Mouse (Mus musculus) T-cell, adult 2 months (primary cell): Measurements from ENCODE around the gene Cdh23.
A peak's percentile ranks its signal among the peaks of the same experiment; 100 is the strongest.

Experiments
- DNase-seq: peaks from one replicate; pipeline ENCODE4 v3.0.0; 2022; ENCODE audit warnings: low spot score

Gene Cdh23

DNA sequence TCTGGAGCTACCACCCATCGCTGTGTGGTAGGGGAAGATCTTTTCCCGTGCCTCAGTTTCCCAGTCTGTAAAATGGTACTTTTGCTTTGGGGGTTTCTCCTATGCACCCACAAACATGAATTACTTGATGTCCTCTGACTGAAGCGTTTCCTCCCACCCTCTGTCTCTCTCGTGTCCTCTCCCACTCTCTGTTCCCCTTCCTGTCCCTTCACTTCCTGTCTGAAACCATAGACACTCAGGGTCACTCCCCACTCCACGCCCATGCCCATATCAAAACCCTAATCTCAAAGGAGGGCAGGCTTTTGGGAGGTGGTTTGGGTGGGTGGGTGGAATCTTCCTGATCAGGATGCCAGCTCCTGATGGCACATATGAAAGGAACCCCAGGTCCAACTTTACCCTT is 221.7 kb downstream of the Cdh23 start:
- no peak for DNase-seq

- DNase-seq = no peak
Observed at GRCm38 (mm10) chr10:60473782-60474322, 222.4 kb downstream of the Cdh23 start.

DNA sequence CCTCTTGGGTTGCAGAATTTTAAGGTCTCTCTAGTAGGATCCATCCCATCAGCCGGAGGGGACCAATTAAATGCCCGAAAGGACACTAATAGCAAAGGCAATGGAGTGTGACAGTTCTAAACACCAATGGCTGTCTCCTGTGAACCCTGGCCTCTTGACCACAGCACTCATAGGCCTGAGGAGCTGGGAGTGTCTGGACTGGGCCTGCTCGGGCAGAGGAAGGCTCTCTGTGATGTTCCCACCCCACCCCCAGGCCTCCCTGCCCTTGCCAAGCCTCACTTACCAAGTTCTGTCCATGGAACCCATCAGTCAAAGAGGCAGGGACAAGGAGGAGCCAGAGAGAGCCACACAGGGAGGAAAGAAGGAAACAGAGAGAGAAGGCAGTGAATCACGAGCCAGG is 228.5 kb downstream of the Cdh23 start:
- no peak for DNase-seq

GRCm38 (mm10) chr10:60463953-60464647 is 232.2 kb downstream of the Cdh23 start:
- no peak for DNase-seq

GRCm38 (mm10) chr10:60456662-60457397 is 239.5 kb downstream of the Cdh23 start:
- no peak for DNase-seq

GRCm38 (mm10) chr10:60455193-60455592 is 241.1 kb downstream of the Cdh23 start:
- DNase-seq = no peak

DNA sequence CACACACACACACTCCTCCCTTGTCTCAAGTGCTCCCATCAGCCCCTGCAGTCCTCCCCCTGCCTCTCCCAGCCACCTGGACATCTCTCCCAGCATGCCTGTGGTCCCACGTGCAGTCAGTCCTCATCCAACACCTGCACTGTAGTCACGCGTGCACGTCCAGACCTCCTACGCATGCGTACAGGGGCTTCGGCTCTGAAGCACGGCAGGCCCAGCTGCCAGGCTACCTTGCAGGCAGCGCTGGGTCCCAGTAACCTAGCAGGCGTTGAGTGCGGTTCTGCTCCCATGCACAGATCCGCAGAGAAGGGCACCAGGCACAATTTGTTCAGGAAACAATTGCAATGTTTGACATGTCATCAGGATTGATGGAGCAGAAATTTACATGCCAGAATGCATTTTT is 249.1 kb downstream of the Cdh23 start:
- no peak for DNase-seq

DNA sequence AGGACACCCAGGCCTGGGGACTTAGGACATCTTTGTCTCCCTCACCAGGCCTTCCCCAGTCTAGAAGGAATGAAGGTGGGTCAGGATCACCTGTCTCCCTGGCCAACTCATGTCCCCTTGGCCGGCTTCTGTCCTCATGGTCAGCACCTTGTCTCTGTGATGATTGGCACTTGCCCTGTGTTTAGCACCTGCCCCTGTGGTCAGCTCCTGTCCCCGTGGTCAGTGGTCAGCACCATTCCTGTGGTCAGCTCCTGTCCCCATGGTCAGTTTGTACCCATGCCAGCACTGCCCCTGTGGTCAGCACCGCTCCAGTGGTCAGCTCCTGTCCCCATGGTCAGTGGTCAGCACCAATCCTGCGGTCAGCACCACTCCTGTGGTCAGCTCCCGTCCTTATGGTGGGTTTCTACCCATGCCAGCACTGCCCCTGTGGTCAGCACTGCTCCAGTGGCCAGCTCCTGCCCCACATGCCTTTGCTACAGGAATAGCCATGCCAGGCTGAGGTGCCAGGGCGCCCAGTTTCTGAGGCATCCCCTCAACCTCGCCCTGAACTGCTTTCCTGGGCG is 251.2 kb downstream of the Cdh23 start:
- DNase-seq = no peak

DNA sequence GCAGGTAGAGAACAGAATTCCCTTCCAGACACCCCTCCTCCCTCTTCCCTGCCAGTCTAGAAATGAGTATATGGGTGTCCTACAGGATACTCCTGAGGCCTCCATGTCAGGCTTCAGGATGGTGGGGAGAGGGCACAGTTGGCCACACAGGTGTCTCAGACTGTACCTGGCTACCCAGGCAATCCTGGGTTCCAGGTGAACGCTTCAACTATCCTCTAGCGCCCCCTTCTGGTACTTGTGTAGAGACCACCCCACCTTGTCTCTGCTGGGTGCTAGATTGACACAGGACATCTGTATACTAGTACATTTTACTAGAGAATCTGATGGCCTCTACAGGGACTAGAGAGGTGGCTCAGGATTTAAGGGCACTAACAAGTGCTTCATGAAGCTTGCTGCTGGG is 253.2 kb downstream of the Cdh23 start:
- peak; percentile 13 for DNase-seq

GRCm38 (mm10) chr10:60442321-60442720 is 254.0 kb downstream of the Cdh23 start:
- DNase-seq = no peak

DNA sequence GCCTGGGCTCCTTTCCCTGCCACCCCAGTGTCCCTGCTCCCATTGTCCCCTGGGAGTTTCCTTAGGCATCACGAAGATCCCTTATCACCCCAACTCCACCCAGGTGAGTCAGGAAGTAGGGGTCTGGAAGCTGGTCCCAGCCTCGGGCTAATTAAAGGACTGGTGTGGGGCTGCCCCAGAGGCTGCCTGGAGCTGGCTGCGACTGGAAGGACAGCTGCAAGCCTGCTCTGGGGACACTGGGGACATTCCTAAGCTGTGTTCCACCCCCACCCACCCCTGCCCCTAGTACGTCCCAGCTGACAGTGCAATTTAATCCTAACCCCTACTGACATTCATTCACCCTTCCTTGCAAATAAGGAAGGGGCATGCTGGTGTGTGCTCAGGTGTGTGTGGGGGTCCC is 263.6 kb downstream of the Cdh23 start:
- DNase-seq = no peak

GRCm38 (mm10) chr10:60430591-60430990 is 265.7 kb downstream of the Cdh23 start:
- no peak for DNase-seq

GRCm38 (mm10) chr10:60430001-60430400 is 266.3 kb downstream of the Cdh23 start:
- no peak for DNase-seq

GRCm38 (mm10) chr10:60422756-60423155 is 273.5 kb downstream of the Cdh23 start:
- no peak for DNase-seq

- DNase-seq = no peak
Observed at GRCm38 (mm10) chr10:60419624-60420023, 276.7 kb downstream of the Cdh23 start.

- DNase-seq = peak; percentile 44
Observed at GRCm38 (mm10) chr10:60418137-60418536, 278.2 kb downstream of the Cdh23 start.

GRCm38 (mm10) chr10:60417041-60417440 is 279.2 kb downstream of the Cdh23 start:
- DNase-seq = no peak

- no peak for DNase-seq
Observed at GRCm38 (mm10) chr10:60413756-60414155, 282.5 kb downstream of the Cdh23 start.

DNA sequence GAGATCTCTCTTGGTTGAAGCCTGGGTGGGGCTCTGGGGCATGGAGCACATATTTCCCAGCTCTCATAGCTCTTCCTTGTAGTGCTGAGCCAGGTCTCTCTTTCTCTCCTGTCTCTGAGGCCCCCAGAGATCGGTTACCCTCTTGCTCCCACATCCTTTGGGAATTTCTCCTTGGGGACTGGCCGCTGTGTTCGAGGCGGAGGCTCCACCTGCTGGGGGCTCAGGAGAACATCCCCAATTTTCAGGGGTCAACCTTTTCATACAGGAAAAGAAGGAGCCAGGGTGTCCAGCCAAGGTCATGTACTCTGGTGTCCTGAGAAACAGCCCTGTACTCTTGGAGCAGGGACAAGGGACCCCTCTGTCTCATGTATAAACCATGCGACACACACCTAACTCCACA is 284.5 kb downstream of the Cdh23 start:
- no peak for DNase-seq

GRCm38 (mm10) chr10:60407831-60408230 is 288.5 kb downstream of the Cdh23 start:
- DNase-seq = peak; percentile 65

DNA sequence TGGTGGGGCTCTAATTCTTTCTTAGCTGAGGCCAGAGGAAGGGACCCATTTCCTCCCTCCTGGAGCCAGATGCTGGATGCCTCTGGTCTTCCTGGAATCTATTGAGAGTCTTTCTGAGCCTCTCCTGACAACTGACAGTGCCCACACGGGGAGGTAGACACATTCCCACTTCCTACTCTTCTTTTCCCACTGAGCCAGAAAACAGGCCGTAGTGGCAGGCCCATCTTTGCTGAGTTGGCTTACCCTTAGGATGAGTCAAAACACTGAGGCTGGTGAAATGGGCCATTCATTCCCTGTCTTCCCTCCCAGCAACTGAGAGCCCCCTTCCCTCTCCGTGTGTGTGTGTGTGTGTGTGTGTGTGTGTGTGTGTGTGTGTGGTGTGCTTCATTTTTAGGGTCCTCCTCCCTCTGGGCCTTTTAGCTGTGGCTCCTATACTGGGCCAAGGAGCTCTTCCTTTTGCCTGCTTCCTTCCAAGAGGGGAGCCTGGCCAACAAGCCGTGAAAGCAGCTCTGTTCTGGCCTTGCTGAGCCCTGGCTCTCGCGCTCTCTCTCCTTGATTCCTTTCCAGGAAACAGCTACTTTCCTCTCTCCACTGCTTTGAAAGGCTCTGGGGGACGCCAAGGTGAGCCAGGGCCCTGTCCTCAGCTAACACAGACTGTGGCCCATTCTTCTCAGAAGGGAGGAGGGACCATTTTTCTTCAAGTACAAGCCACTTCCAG is 290.7 kb downstream of the Cdh23 start:
- no peak for DNase-seq

- no peak for DNase-seq
Observed at GRCm38 (mm10) chr10:60400507-60401295, 295.6 kb downstream of the Cdh23 start.
